Mouse (Mus musculus) hindlimb bud, embryonic 11.5 days (tissue): ENCODE measurements around the gene Rbl1.
"Not testable (repeated sequence)": the region's sequence is repeated elsewhere in the genome, so short reads cannot be mapped to it uniquely, and the experiment has no call there.

ENCODE experiments used
- DNase-seq: peaks from one replicate; pipeline ENCODE4 v3.0.0-alpha.2; 2012; ENCODE audit warnings: low read depth, low spot score; ENCODE audit errors: extremely low spot score

Gene Rbl1

DNA sequence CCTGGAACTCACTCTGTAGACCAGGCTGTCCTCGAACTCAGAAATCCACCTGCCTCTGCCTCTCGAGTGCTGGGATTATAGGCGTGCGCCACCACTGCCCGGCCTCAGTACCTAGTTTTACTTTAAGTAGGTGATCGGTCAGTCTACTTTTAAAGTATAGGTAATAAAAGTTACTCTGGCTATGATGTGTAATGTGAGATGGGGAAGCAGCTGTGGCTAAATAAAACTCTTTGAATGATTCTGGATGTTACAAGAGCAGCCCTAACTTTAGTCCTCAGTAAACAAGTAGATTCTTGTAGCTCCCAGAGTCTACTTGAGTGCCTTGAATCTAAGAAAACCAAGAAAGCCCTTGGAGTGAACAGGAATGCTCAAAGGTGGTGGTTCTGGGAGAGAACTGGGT is 31.4 kb downstream of the Rbl1 start:
- no peak for DNase-seq

DNA sequence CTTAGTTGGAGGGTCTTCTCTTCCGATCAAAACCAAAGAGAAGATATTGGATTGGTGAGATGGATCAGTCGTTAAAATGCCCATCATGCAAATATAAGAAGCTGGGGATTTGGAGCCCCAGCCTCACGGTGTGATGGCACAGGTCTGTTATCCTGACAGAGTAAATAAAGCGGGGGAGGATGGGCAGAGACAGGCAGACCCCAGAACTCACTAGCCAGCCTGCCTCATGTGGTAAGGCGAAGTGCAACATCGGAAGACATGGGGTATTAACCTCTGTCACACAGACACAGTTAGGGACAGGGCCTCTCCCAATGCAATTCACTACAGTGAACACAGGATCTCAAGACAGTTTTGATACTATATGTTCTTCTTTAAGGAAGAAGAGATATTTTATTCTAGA is 33.7 kb downstream of the Rbl1 start:
- no peak for DNase-seq

DNA sequence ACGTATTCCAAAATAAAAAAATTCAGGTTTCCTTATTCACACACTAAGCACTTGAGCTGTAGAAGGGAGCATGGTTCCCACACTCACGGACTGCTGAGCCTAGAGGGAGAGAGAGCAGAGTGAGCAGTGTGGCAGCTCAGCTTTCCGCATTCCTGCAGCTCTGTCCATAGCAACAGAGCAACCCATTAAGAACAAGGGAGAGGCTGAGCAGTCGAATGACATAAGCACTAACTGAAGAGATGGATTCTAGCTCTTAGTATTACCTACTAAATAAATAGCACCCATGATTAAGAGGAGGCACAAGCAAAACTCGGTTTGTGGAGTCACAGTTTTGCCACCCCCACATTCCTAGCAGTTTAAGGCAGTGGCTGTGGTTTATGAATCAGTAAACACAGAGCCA is 34.2 kb downstream of the Rbl1 start:
- DNase-seq, result no peak

DNA sequence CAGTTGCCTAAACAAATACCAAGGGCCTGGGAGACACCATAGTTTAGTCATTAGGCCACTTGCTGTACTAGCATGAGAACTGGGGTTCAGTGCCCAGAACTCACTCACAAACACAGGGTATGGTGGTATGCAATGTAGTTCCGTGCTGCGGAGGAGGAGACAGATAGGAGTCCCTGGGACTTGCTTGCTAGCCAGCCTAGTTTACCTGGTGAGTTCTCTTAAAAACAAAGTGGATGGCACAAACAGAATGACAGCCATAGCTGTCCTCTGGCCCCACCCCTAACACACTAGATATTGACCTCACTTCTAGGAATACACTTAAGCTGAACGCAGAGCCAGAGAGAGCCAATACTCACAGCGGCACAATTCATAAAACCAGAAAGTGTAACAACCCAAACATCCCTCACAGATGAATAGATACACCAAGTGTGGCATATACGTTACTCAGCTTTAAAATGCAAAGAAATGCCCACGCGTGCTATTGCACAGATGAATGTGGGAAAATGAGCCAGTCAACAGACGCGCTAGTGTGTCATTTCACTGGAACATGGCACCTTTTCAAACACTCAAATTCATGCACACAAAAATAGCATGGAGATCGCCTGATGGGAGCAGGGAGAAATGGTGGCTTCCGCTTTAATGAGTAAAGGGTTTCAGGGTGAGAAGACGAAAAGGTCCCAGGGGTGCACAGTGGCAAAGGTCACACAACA is 37.8 kb downstream of the Rbl1 start:
- no peak for DNase-seq

DNA sequence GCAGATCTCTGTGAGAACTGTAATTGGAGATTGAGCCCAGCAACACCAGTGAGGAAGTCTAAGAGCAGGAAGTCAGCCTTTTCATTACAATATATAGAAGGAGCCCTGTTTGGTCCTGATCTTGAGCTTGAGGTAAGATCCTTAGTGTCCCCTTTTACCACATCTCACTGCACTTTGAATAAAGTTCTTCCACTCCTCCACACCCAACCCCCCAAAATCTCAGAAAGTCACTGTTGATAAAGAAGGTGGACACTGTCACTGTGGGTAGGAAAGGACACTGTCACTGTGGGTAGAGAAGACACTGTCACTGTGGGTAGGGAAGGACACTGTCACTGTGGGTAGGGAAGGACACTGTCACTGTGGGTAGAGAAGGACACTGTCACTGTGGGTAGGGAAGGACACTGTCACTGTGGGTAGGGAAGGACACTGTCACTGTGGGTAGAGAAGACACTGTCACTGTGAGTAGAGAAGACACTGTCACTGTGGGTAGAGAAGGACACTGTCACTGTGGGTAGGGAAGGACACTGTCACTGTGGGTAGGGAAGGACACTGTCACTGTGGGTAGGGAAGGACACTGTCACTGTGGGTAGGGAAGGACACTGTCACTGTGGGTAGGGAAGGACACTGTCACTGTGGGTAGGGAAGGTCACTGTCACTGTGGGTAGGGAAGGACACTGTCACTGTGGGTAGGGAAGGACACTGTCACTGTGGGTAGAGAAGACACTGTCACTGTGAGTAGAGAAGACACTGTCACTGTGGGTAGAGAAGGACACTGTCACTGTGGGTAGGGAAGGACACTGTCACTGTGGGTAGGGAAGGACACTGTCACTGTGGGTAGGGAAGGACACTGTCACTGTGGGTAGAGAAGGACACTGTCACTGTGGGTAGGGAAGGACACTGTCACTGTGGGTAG is 38.8 kb downstream of the Rbl1 start:
- DNase-seq, result not testable (repeated sequence)

DNA sequence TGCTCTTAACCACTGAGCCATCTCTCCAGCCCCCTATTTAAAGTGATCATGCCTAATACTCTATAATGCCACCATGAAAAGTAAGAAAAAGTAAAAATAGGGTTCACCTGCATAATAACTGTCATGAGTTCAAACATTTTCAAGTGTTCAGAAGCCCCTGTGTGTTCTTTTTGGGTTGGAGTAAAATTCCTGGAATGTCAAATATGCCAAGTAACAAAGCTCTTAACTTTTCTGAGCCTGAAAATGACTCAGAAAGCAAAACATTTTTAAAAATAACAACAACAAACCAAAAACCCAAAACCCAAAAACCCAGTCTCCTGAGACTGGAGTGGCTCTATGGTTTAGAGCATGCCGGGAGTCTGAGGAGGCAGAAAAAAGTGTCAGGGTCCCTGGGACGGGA is 40.2 kb downstream of the Rbl1 start:
- DNase-seq, result no peak

DNA sequence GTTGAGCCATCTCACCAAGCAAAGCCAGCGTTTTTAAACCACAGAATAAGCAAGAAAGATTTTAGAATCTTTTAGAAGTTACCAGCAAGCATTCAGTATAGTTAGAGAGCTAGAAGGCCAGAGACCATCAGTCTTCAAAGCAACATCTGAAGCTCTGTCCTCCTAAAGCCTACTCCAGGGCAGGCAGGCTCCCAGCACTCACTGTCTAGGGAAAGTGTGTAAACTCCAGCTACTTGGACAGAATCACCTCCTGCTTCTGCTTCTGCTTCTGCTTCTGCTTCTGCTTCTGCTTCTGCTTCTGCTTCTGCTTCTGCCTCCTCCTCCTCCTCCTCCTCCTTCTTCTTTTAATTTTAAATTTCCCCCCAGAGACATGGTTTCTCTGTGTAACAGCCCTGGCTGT is 48.3 kb downstream of the Rbl1 start:
- no peak for DNase-seq

DNA sequence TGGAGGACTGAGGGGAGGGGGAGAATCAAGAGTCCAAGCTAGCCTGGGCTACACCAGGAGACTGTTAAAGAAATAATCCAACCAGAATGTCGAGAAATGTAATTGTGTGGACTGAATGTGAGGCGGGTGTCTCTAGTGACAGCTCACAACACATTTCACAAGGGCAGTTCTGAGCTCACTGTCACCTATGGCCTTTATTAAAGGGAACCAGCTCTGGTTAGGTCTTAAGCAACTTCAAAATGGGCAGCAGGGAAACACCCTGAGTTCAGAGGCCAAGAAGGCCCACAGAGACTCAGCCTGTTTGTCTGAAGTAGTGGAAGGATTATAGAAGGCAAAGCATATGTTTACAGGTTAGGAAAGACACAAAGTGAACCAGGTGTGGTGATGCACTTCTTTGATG is 51.1 kb downstream of the Rbl1 start:
- no peak for DNase-seq

DNA sequence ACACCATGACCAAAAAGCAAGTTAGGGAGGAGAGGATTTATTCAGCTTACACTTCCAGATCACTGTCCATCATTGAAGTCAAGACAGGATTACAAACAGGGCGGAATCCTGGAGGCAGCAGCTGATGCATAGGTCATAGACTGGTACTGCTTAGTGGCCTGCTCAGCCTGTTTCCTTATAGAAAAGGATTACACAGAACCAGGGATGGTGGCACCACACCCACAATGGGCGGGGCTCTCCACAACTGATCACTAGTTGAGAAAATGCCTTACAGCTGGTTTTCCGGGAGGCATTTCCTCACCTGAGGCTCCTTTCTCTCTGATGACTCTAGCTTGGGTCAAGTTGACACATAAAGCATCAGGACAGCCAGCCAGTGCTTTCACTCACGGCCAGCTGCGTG is 55.9 kb downstream of the Rbl1 start:
- no peak for DNase-seq

DNA sequence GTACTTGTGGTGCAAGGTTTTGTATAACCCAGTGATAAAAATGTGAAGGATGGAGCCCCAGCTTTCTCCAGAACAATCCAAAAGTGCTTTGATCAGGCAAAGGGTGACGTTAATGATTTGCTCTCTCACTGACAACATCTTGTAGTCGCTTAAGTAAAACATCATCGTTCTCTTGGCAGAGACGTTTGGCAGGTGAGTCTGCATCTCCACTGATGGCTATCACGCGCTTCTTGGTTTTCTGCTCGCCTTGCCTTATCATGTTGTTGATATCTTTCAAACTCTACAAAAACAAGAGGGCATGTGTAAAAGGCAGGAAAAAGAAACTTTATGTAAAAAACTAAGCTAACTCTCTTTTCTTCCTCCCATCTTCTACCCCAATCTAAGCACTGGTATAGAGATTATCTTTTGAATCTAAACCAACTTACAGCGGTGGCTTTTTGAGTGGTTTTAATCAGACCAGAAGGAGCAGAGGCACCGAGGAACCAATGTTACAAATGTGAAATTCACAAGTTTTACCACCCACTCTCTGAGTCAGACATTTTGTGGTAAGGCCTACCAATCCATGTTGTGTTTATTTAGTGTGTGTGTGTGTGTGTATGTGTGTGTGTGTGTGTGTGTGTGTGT is 56.8 kb downstream of the Rbl1 start:
- no peak for DNase-seq

DNA sequence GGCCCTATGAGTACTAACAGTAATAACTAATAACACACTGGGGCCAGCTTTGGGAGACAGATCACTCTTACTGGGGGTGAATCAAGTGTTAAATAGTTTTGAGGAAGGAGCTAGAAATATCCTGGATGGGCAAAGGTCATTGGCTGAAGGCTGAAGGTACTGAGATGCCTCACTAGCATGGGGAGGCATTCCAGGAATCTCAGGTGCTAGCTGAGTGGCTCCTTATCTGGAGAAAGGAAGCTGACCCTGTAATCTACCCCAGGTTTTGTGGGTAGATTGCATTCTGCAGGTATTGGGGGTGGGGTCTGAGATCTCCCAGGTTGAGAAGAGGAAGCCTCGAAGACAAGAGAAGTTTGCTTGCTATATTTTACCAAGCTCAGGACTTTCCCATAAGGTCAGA is 59.2 kb downstream of the Rbl1 start:
- DNase-seq, result no peak

DNA sequence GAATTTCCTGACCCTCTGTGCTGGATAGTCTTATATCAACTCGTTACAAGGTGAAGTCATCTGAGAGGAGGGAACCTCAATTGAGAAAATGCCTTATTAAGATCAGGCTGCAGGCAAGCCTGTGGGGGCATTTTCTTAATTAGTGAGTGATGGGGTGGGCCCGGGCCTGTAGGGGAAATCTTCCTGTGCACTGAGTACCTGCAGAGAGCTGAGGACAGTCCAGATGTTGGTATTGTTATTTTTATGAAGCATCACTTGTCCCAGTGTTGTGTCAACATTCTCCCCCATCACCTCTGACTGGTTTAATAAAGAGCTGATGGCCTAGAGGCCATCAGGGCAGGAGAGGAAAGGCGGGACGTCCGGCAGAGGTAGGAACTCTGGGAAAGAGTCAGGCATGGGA is 60.2 kb downstream of the Rbl1 start:
- DNase-seq, result no peak

DNA sequence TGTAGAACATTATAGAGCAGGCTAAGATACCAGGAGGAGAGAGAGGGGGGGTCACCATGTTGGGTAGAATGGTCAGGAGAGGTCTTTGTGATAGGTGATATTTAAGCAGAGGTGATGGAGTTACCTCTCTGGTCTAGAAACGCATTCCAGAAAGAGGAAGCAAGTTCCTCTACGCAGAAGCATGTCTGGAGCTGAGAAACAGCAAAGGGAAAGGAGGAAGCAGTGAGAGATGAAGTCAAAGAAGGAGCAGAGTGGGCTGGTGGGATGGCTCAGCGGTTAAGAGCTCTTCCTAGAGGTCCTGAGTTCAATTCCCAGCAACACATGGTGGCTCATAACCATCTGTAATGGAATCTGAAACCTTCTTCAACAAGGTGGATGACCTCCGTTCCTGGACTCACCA is 62.4 kb downstream of the Rbl1 start:
- no peak for DNase-seq

DNA sequence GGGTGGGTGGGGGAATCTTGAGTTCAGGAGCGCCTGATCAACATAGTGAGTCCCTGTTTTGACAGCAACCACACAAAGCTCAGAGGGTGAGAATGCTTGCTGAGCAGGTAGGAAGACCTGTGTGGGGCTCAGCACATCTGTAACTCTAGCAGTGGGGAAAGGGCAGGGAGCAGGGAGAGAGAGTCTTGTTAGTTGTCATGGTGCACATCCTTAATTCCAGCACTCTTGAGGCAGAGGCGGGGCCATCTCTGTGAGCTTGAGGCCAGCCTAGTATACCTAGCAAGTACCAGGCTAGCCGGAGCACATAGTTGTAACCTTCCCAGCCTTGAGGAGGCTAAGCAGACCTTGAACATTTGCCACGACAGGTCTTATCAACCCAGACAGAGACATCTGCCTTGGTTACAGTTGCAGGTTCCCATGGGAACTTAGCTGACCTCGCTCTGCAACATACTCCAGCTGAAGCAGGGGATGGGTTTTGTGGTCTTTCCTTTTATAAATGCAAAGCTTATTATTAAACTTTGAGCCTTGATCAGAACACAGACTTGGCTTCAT is 65.0 kb downstream of the Rbl1 start:
- no peak for DNase-seq

DNA sequence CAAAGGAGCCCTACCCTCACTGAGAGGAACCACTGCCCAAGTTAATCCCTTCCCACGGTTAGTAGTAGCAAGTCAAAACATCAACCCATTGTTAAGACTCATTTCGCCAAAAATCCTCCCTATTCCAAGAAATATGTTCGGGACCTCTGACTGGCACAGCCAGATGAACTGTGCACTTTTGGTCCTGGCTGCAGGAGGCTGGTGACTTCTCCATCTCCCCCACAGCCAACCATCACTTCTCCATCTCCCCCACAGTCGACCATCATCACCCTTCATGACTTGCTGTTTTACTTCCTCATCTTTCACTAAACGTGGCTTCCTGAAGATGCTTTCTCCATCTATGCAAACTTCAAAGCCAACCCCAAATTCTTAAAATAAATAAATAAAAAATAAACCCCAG is 65.5 kb downstream of the Rbl1 start:
- DNase-seq, result no peak

DNA sequence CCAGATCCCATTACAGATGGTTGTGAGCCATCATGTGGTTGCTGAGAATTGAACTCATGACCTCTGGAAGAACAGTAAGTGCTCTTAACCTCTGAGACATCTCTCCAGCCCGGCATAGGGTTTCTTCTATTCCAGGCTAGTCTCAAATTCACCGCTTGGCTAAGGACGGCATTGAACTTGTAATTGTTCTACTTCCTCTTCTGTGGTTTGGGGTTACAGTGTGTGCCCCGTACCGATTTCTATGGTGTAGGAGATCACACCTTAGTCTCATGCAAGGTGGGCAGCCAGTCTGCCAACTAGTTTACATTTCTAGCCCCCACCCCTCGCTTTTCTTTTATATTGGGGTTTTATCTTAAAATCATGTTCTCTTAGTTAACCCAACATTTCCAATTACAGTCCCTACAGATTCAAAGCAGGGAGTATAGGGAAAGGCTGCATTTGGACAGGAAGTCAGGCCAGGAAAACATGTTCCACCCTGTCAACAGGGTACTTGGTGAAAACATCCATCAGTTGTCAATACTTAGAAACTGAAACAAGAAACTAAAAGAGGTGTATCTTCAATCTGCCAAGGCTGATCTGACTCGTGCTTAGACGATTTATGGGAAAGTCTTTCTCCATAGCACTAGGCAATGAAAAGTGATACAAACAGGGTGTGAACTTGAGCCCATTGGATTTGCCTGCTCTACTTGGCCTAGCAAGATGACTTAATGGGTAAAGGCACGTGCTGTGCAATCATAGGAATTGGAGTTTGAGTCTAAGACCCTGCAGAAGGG is 66.2 kb downstream of the Rbl1 start:
- DNase-seq, result no peak

DNA sequence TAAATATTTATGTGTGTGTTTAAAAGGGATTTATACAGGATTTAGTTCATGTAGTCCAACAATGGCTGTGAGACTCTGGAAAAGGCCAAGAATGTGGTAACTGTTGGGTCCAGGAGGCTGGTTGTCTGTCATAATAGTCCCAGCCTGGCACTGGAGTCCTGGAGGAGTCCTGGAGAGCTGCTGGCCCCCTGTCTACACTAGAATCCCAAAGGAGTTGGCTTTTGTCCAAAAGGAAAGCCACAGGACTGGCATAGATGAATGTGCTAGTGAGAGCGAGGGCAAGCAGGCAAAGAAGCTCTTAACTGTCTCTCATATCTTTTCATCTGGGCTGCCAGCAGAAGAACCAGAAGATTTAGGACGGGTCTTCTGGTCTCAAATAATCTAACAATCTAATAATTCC is 67.7 kb downstream of the Rbl1 start:
- no peak for DNase-seq

DNA sequence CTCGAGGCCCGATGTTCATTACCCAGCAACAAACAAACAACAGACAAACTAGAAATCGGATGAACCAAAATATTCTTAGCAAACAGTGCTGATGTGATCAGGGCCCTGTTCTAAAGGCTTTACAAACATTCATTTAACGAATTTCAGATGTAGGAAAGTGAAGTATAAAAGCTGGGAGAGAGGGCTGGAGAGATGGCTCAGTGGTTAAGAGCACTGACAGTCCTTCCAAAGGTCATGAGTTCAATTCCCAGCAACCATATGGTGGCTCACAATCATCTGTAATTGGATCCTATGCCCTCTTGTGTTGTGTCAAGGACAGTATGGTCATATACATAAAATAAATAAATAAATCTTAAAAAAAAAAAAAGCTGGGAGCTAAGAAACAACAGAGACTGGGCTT is 68.2 kb downstream of the Rbl1 start:
- DNase-seq, result no peak

DNA sequence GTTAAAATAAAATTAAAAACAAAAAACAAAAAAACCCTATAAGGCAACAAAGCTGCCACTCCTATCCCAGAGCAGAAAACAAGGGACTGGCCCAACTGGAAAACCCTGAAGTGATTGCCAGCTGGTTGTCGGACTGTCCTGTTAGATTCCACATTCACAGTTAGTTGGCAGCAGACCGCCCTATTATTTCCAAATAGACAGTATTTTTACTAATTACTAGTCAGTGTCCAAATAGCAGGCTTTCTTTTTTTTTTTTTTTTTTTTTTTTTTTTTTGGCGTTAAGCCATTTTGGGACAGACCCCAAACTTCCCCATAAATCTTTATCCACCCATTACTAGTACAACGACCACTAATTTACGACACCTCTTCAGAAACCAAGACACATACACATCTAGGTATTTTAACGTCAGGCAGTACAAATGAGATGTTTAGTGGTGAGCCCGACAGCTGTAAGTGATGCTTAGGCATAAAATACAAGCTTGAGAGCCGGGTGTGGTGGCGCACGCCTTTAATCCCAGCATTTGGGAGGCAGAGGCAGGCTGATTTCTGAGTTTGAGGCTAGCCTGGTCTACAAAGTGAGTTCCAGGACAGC is 68.7 kb downstream of the Rbl1 start:
- DNase-seq, result no peak

DNA sequence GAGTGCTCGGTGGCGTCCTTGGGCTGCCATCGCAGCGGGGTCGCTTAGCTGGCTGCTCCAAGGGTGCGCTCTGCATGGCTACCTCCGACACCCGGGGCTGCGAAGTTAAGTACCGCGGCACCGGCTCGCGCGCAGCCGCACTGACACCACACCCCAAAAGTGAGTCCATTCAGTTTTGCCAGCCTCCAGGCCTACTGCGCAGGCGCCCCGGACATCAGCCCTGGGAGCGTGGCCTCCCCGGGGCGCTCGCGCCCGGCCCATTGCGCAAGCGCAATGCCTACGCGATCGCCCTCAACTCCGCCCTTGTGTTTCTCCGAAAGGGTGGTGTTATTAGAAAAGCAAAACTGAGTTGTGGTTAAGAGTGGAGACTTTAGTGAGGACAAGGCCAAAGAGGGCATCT is 69.3 kb downstream of the Rbl1 start, which contains the start of gene Samhd1:
TSS of gene Samhd1 (minus strand) at position 252 of the 400 bp plus-strand sequence.
- peak; percentile 78 for DNase-seq
